Mouse (Mus musculus): Measurements from ENCODE around the gene Stambp.

Gene Stambp

DNA sequence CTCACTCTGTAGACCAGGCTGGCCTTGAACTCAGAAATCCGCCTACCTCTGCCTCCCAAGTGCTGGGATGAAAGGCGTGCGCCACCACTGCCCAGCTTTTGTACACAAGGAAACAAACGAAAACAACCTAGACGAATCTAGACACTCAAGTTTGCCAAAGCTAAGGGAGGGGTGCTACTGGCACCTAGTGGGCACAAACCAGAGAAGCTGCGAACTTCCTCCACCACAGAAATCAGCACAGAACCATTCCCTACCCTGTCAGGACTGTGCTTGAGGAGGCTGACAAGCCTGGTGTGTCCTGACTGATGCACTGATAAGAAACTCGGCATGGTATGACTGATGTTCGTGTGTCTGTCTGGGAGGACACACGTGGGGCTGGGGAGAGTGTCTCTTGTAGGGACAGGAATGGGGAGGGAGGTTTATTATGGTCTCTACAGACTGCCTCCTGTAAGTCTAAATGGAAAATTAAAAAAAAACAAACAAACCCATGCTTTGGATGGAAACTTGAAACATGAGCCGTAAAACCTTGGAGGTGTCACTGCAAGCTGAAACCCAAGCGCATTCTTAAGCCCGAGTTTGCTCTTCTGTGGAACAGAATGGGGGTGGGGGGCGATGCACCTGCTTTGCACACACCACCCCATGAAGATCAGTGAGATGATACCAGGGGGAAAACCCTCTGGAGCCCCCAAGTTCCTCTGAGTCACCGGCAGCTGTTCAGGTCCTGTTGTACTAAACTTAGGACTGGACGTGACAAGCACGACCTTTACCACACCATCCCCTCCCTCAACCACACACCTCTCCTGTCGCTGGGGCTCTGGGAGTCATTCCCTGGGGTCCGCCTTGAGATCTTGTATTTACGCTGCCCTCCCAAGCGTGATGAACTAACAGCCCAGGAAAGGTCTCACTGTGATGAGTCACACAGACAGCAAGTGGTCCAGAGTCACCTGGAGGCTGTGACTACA, 3.3 kb downstream of the Stambp start:
- no peak for DNase-seq

DNA sequence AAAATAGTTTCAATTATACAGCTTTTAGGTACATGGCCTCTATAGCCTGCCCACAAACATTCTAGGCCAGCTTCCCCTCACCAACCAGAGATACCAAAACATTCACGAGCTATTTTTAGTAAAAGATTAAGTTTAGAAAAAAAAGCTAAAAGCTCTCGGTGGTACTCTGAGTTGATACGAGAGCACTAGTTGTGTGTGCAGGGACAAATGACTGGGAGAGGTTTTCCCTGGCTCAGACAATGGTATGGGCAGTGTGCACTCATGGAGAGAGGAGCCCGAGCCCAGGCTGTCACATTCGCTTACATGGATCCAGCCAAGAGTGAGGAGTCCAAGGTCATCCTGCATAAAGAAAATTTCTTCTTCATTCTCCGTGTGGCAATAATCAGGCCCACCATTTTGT, 16.6 kb downstream of the Stambp start:
- no peak for DNase-seq

DNA sequence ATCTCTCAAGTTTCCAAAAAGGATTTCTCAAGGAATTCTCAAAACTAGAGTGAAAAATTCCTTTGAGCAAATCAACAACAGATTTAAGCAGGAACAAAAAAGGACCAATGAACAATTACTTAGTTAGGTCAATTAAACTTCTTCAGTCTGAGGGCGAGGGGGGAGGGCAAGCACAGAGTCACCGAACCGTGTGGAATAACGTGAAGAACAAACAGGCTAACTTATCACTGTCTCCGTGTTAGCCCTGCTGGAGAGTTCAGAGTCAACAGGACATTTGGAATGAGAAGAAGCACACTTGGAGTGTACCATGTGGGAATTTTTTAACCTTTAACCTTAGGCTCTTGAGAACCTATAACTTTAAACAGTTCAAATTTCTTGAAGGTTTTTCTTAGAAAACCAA, 24.2 kb downstream of the Stambp start:
- DNase-seq: no peak

DNA sequence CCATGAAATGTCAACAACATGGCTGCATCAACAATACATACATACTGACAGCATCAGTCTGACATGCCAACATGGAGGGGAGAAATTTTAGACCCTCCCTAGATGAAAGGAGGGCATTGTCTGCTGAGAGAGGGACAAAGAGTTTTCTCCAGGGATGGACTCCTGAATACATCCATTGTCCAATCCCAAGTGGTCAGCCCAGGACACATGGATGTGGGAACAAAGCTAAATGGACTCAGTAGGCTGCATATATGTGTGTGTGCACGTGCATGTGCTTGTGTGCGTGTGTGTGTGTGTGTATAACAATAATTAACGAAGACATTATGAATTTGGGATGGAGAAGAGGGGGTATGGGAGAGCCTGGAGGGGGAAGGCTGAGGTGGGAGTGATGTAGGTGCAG, 26.8 kb downstream of the Stambp start:
- no peak for DNase-seq

DNA sequence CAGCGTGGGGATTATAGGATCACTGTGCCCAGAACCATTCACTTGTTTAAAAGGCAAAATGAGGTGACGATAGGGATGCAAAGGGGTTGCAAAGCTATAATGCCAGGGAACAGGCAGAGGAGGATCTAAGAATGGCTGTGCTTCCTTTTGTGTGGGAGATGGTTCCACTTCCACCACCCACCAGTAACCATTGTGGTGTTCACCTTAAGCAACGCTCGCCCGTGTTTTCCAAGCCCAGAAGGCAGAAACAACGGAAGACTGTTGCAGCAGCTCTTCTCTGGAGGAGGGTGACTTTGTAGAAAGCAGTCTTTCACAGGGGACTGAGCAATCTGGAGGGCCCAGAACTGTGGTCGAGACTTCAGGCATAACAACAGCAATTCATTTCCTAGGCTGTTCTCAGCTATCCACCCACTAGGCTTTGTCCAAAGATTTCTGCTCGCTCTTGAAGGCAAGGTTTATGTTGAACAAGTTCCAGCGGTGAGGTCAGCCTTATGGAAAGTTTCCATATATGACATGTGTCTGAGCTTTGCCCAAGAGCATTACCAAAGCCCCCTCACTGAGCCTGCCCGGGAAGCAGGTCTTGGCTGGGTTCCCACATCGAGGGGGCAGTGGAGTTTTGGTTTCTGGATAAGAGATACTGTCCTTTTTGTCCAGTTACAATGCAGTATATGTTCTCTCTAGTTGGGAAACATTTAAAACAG, 30.6 kb downstream of the Stambp start:
- peak in 1 of 2 experiments; percentile 16 for DNase-seq

DNA sequence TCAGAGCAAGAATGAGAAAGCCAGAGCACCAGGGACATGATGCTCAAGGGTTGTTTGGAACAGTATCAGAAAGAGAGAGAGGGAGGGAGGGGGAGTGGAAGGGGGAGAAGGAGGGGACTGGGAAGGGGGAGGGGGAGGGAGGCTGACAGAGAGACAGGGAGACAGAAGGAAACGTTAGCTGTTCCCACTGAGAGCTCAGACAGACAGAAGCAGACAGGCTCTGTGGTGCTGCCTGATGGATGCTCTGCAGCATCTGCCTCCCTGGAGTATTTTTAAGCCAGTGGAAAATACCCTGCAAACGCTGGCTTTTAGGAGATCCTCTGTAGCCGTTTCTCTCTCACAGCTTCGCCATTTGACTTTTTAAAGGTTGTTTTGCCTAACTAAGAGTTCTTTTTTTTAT, 32.5 kb downstream of the Stambp start:
- no peak for DNase-seq

DNA sequence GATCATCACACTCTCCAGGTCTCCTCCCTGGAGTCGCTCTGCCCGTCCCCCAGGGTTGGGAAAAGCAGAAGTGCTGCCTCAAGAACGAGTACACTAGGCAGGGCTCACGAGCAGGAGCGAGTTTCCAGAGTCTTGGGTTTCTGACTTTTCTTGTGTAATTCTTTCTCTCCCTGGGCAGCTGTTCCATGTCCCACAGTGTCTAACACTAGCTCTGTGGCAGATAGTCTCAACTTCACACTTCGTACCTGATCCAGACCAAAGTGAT, 35.8 kb downstream of the Stambp start:
- no peak for DNase-seq

DNA sequence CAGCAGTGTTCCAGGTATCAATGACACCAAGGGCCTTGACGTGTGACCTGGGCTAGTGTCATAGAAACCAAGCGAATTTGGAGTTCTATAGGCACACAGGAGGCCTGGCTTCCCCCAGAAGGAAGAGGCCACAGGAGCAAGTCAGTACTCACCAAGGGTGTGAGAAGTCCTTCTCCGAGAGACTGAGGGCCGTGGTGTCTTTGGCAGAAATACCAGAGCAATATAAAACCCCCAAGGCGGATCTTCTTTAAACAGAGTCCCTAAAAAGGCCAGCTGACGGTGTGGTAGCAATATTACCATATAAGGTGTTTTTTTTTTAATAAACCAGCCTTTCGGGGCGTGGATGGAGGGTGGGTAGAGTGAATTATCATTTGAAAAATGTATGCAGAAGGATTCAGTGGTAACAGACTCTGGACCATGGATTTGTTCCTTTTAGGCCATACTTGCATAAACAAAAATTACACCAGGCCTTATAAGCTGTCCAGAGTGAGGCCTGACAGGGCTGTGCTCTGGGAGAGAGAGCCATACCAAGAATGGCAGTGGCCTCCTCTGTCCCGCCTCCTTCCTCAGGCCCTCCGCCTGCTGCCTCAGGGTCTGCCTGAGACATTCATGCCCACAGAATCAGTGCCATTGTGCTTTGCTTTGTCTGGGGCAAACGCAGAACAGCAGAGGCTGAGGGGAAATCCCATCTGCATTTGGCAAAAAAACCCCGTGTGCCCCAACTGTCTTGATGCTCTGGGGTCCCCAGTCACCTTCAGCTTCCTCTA, 36.3 kb downstream of the Stambp start, which contains the start of gene Actg2:
Gene Actg2 (minus strand): TSS at position 238 of the 767 bp plus-strand sequence.
- no peak for DNase-seq

DNA sequence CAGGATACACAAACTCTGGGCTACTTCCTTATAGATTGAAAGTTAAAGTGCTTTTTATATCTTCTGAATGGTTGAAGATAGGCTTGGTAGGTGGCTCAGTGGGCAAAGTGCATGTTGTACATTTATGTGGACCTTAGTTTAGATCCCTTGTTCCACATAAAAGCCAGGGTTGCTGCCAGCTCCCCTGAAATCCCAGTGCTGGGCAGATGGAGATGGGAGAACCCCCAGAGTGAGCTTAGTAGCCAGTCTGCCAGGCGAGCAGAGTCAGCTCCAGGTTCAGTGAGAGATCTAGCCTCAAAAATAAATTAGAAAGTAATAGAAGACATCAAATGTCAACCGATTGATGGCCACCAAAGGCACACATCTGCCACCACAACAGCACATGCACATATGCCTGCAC, 39.9 kb downstream of the Stambp start:
- DNase-seq: no peak

DNA sequence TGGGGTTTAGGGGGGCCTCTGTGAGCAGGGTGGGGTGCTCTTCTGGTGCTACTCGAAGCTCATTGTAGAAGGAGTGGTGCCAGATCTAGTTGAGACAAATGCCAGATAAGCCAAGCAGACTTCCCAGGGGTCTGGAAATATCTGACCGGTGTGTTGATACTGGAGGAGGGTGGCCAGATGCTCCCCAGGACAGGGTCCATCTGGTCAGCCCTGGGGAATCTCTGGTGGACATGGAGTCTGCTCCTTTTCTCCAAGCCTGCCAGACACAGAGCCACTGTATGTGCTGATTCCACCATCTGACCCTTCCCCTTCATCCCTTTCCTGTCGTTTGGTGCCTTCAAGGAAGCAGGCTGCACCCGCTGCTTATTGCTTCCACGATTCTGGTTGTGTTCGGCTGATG, 49.3 kb downstream of the Stambp start:
- DNase-seq: no peak

DNA sequence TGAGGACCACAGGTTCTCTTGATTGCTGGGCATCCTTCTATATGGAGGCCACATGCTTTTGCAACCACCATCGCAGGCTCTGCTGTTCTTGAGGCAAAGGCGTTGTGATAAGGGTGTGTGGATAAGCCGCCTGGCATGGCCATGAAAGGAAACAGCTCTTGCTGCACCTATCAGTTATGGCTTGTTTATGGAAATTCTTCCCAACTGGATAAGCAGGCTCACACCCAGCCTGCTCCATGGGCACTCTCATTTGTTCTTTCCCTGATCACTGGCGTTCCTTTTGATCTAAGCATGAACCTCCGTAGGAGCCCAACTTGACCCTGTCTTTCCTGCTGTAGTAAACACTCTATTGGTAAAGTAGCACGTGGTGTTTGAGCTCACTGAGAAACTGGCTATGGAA, 50.7 kb downstream of the Stambp start:
- no peak for DNase-seq

DNA sequence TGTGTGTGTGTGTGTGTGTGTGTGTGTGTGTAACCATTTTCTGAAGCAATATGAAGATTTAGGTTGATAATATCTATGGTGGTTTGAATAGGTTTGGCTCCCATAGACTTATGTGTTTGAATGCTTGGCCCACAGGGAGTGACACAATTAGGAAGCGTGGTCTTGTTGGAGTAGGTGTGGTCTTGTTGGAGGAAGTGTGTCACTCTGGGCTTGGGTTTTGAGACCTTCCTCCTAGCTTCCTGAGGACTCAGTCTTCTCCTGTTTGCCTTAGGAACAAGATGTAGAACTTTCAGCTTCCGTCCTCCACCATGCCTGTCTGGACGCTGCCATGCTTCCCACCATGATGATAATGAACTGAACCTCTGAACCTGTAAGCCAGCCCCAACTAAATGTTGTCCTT, 53.9 kb downstream of the Stambp start:
- no peak for DNase-seq

DNA sequence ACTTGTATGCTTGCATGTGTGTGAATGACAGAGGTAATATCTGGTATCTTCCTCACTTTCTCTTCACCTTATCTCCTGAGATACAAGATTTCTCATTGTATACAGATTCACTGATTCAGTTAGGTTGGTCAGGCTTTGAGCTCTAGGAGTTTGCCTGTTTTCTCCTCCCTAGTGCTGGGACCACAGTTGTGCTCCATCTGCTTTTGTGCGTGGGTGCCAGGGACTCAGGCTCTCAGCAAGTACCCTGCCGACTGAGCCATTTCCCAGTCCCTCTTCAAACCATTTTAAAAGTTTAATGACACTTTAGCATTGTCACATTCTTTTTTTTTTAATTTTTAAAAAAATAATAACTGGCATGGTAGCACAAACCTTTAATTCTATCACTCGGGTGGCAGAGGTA, 57.4 kb downstream of the Stambp start:
- DNase-seq: no peak

DNA sequence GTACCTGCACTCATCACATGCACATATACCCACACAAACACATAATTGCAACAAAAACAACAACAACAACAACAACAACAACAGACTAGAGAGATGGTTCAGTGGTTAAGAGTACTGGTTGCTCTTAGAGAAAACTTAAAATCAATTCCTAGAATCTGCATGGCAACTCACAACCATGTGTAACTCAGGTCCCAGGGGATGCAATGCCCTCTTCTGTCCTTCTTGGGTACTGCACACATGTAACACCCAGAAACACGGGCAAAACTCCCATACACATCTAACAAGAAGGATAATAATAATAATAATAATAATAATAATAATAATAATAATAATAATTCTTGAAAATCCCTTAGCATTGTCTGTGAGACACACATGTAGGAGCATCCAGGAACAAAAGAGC, 60.0 kb downstream of the Stambp start:
- DNase-seq: peak; percentile 57 to 67

DNA sequence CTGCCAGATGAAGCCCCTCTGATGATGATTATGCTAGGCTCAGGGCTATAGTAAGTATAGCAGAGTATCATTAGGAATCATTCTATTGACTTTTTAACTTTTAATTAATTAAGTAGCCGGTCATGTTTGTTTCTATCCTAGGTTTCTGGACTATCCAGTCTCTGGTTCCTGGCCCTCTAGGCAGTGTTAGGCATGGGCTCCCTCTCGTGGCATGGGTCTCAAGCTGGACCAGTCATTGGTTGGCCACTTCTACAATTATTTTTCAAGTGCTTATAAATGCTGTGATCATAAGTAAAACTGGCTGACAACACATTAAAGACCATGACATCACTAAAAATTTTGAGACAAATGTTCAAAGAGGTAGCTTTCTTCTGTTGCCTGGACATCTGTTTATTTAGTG, 62.3 kb downstream of the Stambp start:
- DNase-seq: no peak

DNA sequence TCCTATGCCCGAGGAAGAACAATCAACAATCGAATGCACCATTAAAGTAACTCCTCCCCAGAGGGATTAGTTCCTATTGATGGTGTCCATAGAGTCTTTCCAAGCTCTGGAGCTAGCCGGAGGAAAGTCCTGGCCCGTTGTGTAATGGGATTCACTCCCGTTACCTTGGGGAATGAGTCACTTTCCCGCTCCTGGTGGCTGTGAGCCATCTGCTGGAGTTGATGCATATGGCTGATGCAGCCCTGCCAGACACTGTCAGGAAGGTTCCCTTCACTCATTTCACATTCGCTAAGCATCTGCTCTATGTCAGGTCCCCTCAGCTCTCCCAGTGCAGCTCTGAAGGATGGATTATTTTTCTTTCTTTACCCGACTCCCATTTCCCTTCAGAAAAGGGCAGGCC, 63.1 kb downstream of the Stambp start:
- no peak for DNase-seq

DNA sequence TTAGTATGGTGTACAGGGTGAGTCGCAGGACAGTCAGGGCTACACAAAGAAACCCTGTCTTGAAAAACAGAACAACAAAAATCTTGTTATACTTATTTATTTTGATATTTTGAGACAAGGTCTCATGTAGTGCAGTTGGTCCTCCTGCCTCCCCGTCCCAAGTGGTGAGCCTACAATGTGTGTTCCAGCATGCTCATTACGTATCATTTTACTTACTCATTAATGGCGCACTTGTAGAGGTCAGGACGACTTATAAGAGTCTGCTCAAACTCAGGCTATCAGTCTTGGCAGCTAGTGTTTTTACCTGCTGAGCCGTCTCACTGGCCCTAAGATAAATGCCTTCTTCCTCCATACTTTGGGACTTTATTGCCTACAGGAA, 65.4 kb downstream of the Stambp start:
- no peak for DNase-seq

DNA sequence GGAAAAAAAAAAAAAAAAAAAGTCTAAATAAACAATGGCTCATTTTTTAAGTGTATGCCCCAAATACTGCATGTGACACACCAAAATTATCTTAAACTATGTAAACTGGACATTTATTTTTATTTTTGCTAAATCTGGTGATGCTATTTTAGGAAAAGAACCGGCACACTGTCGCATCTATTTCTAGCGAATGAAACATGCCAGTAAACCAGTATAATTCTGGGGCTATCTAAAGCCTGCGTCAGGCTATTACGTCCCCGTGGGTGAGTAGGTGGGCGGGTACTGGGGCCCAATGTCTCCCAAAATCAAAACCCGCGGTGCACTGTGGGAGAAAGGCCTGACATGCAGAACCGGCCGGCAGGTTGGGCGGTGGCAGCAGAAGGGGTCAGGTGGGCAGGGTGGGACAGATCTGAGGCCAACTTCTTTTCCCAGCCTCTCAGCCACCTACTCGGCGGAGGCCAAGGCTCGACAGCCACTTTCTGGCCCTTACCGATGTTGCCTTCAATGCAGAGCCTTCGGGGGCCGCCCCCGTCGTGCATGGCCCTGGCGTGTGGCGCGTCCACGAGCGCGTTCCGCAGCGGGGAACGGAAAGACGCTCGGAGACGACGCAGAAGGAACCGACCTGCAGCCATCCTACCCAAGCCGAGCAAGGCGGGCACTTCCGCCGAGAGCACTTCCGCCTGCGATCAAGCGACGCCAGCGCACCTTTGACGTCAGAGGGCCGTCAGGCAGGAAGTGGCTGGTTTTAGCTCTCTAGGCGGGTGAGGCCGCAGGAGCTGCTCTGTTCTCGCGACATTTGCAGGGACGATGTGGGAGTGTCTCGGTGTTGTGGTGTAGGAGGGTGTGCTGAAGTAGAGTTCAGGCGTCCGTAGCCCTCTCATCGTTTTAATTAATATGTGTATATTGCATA, 66.0 kb downstream of the Stambp start, which contains the start of gene Dguok:
Gene Dguok (minus strand): TSS at position 712 of the 910 bp plus-strand sequence.
- peak; percentile 98 to 99 for DNase-seq

DNA sequence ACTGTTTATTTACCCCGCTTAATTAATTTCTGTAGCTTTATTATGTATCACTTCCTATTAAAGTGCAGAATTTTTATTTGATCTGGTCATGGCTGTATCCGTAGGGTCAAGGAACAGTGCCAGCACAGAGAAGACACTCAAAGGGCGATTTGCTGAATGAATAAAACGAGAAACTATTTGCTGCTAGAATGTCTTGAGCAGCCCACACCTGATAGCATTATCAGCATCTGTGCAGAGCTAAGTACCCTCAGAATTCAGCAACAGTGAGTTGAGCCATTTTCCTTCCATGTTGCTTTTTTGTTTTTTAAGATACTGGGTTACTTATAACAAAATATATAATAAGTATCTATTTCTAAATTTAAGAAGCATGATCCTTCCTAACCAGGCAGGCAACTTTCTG, 67.0 kb downstream of the Stambp start:
- DNase-seq: no peak

DNA sequence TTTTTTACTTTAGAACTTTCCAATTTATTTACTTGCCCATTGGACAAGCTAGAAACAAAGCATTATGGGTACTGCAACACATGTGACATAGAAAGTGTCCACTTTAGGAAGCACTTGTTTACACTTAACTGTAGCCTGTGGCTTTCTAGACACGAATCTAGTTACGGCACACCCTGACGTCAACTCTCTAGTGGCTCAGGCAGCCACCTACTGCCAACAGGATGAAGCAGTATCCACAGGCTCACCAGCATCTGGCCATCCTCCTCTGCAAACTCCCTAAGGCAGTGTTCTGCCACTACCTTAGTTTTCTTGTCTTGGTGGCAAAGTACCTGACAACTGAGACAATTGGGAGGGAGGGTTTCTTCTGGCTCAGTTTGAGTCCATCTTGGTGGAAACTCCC, 69.2 kb downstream of the Stambp start:
- peak in 1 of 2 experiments; percentile 45 for DNase-seq

DNA sequence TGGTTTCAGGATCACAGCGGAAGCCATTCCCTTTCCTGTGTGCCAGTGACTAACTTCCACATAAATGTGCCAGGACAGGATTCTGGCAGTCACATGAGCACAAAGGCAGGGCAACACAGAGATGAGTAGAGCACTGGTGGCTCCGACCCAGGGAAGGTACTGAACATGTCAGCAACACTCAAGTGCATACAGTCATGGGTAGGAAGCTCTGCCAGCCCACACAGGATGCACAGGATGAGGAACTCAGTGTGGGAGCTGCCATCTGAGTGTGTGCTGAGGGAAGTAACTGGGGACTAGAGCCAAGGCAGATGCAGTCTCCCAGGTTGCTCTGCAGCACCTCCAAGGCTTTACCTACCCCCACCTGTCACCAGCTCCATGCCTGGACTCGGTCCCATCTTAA, 69.9 kb downstream of the Stambp start:
- DNase-seq: peak; percentile 51 to 71

DNA sequence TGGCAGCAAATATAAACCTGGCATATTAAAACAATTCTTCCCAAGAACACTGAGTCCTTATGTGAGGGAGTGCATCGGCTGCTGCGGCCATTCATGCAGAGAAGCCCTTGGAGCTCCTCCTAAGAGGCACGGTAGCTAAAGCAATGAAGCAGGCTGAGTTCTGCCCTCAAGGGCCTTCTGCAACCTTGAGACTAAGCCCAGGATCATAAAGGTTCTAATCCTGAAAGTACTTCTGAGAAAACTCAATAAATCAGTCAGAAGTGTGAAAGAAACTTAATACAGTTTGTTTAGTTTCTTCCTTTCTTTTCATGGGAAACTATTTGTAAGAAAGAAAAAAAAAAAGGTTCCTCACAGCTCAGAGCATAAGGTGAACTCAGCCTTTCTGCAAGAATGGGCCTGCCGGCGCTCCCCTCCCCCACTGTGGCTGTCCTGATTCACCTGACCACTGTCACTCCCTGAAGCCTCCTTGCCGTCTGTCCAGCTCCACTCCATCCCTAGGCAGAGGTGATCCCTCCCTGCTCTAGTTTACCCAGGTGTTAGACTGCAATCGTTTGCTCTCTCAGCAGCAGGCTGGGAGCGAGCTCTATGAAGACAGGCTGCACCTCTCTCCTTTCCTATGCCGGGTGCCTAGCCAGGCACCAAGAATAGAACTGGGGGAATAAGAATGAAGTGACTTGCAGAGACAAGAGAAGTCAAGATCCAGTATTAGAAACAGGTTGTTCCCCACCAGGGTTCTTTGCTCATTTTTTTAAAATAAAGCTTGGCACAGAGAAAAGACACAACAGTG, 70.8 kb downstream of the Stambp start:
- DNase-seq: no peak
